Mouse (Mus musculus) layer of hippocampus, adult 2 months (tissue): ENCODE data around the gene Rnf141. TPM values are rescaled to one million over a fixed set of nuclear protein-coding genes. Genes with fewer than 3 reads are reported as not detected.

ENCODE experiments used
- DNase-seq, 2 experiments: peaks; one replicate each; pipeline ENCODE4 v3.0.0; 2022; ENCODE audit warnings: low spot score in 2 of 2
- H3K27ac ChIP-seq: fragments of 200-600 bp; 2 replicates; pipeline ENCODE4 v1.8.1; 2022
- H3K4me3 ChIP-seq: fragments of 200-600 bp; 2 replicates; pipeline ENCODE4 v1.8.1; 2022; ENCODE audit warnings: mild to moderate bottlenecking
- CTCF ChIP-seq: fragments of 200-600 bp; conservative IDR thresholded peaks from 2 replicates; pipeline ENCODE4 v1.8.1; 2022; ENCODE audit warnings: antibody characterized with exemption, mild to moderate bottlenecking, moderate library complexity
- total RNA-seq, 2 experiments: library from RNA; stranded (reverse); gene quantifications; 2 replicates each; pipeline ENCODE4 v1.2.3; 2021

Gene Rnf141
- total RNA-seq, 2 experiments from 2014 or later: 83.4 to 90.6 TPM

DNA sequence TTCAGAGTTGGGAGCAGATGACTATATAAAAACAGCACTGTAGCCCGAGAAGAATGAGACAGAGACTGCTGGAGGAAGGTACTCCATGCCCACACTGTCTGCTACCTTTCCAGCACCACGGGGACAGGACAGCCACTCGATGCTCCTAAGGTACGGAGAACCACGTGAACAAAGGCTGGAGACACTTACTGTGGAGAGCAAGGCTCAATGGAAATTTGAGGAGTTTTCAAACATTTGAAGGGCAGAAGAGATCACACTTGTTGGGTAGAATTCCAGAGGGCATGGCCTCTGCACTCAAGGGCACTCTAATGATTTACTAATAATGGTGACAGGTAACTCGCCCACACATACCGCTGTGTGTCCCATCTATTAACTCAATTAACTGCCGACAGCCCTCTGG is 21.2 kb downstream of the Rnf141 start:
- DNase-seq: no peak
- no peak for TF ChIP-seq CTCF
- H3K27ac ChIP-seq: peak overlapping the region; percentile 2; the same call in 1 of the 2 replicates

DNA sequence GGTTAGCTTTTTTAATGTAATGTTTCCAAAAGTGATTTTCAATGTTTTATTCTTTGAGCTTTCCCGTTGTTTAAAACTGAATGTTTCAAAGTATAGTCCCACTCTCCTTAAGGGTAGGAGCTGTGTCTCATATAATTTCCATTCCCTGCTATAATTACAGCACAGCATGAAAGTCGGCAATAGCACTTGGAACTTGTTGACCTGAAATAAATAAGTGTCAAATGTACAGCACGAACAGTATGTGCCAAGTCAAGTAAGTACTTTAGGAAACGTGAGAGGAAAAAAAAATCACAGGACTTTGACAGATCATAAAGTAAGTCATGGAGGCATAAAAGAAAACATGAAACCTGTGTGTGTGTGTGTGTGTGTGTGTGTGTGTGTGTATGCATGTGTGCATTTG is 22.2 kb downstream of the Rnf141 start:
- peak overlapping the region; percentile 69 for H3K27ac ChIP-seq
- DNase-seq: no peak
- no peak overlapping the region for H3K4me3 ChIP-seq
- no peak for TF ChIP-seq CTCF

More for the DNA sequence above, 21.2 kb downstream of the Rnf141 start:
- H3K4me3 ChIP-seq: no peak overlapping the region

DNA sequence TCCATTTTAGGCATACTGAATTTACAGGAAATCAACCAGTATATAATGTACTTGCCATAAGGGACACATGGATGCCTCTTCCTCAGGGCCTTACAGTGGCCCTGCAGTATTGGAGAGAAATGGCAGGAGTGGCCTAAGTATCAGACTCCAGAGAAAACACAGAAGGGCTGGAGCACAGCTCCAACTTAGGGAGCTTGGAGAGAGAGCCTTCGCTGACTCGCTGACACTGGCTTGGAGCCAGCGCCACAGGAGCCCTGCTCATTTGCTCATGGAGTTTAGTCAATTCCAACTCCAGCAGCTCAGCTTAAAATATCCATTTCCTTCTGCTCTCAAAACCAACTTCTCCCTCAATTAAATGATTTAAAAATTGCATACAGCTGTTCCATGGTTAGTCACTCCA is 22.6 kb downstream of the Rnf141 start:
- H3K4me3 ChIP-seq: no peak overlapping the region
- no peak for TF ChIP-seq CTCF
- DNase-seq: peak in 1 of 2 experiments; percentile 54
- H3K27ac ChIP-seq: peak overlapping the region; percentile 69

DNA sequence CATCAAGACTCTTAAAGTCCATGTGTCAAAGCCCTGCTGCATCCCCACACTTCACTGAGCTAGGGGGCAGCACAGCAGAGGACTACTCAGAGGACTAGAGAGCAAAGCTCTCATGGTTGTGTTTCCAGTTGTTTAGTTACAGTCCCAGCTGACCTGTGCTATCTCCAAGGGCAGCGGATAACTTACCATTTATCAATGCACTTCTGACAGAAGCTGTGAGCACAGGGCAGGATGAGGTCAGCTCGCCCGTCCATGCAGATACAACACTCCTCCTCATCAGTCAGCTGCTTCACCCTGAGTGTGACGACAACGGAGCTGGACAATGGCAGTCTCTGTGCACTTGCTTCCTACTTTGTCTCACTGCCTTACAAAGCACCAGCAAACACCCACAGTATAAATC is 23.2 kb downstream of the Rnf141 start:
- DNase-seq: no peak
- no peak overlapping the region for H3K4me3 ChIP-seq
- peak overlapping the region; percentile 69 for H3K27ac ChIP-seq
- TF ChIP-seq CTCF: peak; percentile 57

GRCm38 (mm10) chr7:110818787-110819350 is 25.4 kb downstream of the Rnf141 start:
- DNase-seq: no peak
- no peak for TF ChIP-seq CTCF
- H3K4me3 ChIP-seq: no peak overlapping the region
- H3K27ac ChIP-seq: peak overlapping the region; percentile 53; the same call in 1 of the 2 replicates

DNA sequence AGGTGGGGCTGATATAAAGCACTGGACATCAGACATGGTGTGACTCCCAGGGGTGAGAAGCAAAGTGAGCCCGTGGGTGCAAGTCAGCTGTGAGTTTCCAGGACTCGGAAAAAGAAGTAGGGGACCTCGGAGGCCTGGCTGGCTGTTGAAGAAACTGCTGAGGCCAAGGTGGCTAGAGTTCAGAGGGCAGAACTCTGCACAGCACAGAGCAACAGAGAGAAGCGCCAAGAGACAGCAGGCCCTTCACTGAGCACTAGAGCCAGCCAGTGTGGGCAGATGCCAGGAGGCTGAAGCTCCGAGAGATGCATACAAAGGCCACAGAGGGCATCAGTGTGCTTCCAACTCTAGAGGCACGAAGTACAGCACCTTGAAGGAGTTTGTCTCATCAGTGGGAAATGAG is 26.1 kb downstream of the Rnf141 start:
- Histone ChIP-seq H3K4me3 (no peak overlapping the region), H3K27ac (peak overlapping the region; percentile 53; the same call in 1 of the 2 replicates)
- TF ChIP-seq CTCF: no peak
- DNase-seq: no peak

DNA sequence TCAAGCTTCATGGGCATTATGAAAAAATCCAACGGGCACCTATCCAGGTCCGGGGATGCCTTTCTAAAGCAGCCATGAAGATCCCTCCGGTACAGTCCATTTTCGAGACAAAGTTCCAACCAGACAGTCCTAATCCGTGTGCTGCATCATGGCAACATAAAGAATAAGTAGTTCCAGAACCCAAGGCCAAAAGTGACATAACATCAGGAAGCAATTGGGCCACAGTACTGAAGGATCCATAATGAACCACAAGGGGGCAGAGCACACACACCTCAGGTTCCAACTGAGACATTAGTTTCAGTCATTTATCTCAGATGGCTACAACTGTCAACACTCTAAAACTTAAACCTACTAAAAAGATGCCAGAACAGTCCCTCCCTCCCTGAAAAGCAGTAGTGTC is 28.2 kb downstream of the Rnf141 start:
- DNase-seq: peak; percentile 50 to 57
- H3K4me3 ChIP-seq: no peak overlapping the region

DNA sequence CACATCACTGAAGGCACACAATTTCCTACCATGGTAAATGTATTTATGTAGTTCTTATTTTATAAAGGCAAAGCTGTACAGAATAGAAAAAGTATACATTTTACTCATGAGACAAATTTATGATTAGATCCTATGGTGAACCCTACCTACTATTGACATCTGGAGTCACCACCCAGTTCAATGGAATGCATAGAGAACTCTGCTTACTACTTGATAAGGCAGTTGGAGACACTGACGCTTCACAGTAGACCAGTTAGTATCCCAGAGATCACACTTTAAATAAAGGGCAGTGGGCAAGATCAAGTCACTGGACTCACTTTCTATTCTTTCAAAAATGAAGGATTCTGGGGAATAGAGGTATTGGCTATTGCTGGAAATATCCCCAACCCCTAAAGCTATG is 30.3 kb downstream of the Rnf141 start:
- DNase-seq: no peak
- no peak overlapping the region for H3K4me3 ChIP-seq
- TF ChIP-seq CTCF: no peak
- no peak overlapping the region for H3K27ac ChIP-seq

More for the DNA sequence above, 28.2 kb downstream of the Rnf141 start:
- no peak overlapping the region for H3K27ac ChIP-seq
- peak; percentile 93 for TF ChIP-seq CTCF

DNA sequence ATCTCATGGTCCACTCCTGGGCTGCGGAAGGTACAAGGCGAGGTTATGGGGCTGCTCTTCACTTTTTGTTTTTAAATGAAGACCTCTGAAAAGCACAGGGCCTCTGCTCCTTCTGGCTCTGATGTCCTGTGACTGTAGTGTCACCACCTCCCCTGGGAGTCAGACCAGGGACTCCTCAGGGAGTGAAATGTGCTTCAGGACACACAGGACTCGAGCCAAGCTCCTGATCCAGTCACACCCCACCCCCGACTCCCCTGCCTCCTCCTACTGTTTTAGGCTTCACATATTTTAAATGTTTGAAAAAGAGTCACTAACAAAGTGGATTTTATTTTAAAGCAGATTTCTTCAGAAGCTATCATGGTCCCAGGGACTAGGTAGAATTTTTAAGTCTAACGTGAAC is 32.7 kb downstream of the Rnf141 start:
- Histone ChIP-seq H3K27ac (no peak overlapping the region), H3K4me3 (no peak overlapping the region)
- TF ChIP-seq CTCF: no peak
- no peak for DNase-seq

DNA sequence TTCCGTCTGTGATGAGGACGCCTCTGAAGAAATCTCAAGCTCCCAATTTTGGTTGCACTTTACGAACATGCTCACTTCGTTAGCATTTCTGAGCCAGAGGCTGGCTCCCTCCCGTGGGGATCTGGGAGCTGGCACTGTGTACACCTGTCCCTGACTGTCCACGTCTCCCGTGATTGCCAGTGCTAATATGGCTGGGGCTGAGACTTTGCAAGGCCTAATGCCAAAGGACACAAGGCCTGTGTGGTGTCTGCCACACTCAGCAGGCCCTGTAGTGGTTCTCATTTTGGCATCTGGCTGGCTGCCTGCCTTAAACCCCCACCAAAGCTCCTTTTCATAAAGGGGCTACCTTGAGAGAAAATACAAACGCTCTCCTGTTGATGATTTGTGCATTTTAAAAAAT is 33.3 kb downstream of the Rnf141 start:
- DNase-seq: no peak
- TF ChIP-seq CTCF: no peak

DNA sequence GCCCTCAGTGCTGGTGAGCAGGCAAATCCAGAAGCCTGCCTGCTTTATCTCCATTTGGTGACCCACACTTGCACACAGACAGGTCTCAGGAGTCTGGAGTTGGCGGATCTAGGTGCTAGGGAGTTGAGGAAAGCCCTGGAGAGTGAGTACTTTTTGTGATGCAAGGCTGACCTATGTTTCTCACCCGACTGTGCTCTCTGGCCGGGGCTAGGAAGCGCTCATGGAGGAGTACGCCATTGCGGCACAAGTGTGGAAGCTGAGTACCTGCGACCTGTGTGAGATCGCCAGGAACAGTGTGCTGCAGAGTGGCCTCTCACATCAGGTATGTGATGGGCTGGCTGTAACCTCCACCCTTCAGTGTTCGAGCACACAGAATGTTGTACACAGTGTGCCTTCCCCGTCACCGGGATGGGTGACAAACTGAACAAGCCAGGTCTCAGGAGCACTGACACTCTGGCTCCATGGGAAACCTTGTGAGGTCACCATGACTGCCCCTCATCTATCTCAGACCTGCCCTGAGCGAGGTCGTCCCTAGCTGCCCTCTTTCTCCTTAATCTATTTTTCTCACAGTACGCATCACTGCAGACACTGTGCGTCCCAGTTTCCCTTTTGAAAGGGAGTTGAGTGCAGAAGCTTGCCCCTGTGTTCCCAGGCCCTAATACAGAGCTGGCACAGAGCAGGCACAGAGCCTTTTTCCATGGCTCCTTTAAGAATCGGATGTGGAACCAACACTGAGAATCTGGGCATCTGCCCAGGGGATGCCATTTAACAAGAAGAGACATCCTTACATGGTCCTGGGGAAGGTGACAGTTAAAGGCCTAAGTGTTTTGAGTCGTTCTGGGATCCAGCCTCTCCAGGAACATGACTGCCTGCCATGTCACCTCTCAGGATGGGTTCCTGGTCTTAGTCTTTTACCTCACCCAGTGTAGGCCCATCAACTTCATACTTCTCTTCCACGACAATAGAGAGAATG is 34.4 kb downstream of the Rnf141 start:
- Histone ChIP-seq H3K4me3 (no peak overlapping the region), H3K27ac (peak overlapping the region; percentile 73)
- DNase-seq: no peak
- TF ChIP-seq CTCF: no peak

More for the DNA sequence above, 33.3 kb downstream of the Rnf141 start:
- Histone ChIP-seq H3K27ac (peak overlapping the region; percentile 73; the same call in 1 of the 2 replicates), H3K4me3 (no peak overlapping the region)

GRCm38 (mm10) chr7:110808962-110809361 is 35.3 kb downstream of the Rnf141 start:
- TF ChIP-seq CTCF: no peak
- H3K4me3 ChIP-seq: no peak overlapping the region
- peak; percentile 38 to 49 for DNase-seq
- H3K27ac ChIP-seq: peak overlapping the region; percentile 73

GRCm38 (mm10) chr7:110807460-110808030 is 36.7 kb downstream of the Rnf141 start:
- DNase-seq: no peak
- Histone ChIP-seq H3K27ac (no peak overlapping the region), H3K4me3 (no peak overlapping the region)
- no peak for TF ChIP-seq CTCF
